Mouse (Mus musculus): ENCODE measurements around the gene Tmem201.
A peak's percentile ranks its signal among the peaks of the same experiment; 100 is the strongest.

Tmem201 gene

GRCm38 (mm10) chr4:149749003-149749662, 11.3 kb upstream of the Tmem201 start:
- peak; percentile 50 for DNase-seq (ENCODE audit: low read depth, low spot score)

GRCm38 (mm10) chr4:149744119-149744518, 6.3 kb upstream of the Tmem201 start:
- DNase-seq (ENCODE audit: low read depth, low spot score): no peak

- DNase-seq (ENCODE audit: low read depth, low spot score): no peak
Measured at GRCm38 (mm10) chr4:149742011-149742530, 4.2 kb upstream of the Tmem201 start.

- no peak for DNase-seq (ENCODE audit: low read depth, low spot score)
Measured at GRCm38 (mm10) chr4:149740301-149740700, 2.5 kb upstream of the Tmem201 start.

GRCm38 (mm10) chr4:149739478-149739877, 1.6 kb upstream of the Tmem201 start:
- no peak for DNase-seq (ENCODE audit: low read depth, low spot score)

GRCm38 (mm10) chr4:149736581-149736980, 1.3 kb downstream of the Tmem201 start:
- peak; percentile 97 for DNase-seq (ENCODE audit: low read depth, low spot score)

- no peak for DNase-seq (ENCODE audit: low read depth, low spot score)
Measured at GRCm38 (mm10) chr4:149735624-149736250, 2.1 kb downstream of the Tmem201 start.

GRCm38 (mm10) chr4:149734730-149735475, 2.9 kb downstream of the Tmem201 start:
- peak; percentile 96 for DNase-seq (ENCODE audit: low read depth, low spot score)

GRCm38 (mm10) chr4:149734246-149734645, 3.6 kb downstream of the Tmem201 start:
- DNase-seq (ENCODE audit: low read depth, low spot score): no peak

GRCm38 (mm10) chr4:149733748-149734147, 4.1 kb downstream of the Tmem201 start:
- peak; percentile 66 for DNase-seq (ENCODE audit: low read depth, low spot score)

GRCm38 (mm10) chr4:149732800-149733199, 5.0 kb downstream of the Tmem201 start:
- peak; percentile 61 for DNase-seq (ENCODE audit: low read depth, low spot score)

- DNase-seq (ENCODE audit: low read depth, low spot score): no peak
Measured at GRCm38 (mm10) chr4:149732313-149732712, 5.5 kb downstream of the Tmem201 start.

- no peak for DNase-seq (ENCODE audit: low read depth, low spot score)
Measured at GRCm38 (mm10) chr4:149730827-149731226, 7.0 kb downstream of the Tmem201 start.

GRCm38 (mm10) chr4:149728810-149729209, 9.0 kb downstream of the Tmem201 start:
- no peak for DNase-seq (ENCODE audit: low read depth, low spot score)

- DNase-seq (ENCODE audit: low read depth, low spot score): no peak
Measured at GRCm38 (mm10) chr4:149727636-149728035, 10.2 kb downstream of the Tmem201 start.

- DNase-seq (ENCODE audit: low read depth, low spot score): peak; percentile 93
Measured at GRCm38 (mm10) chr4:149725661-149726350, 12.0 kb downstream of the Tmem201 start.

GRCm38 (mm10) chr4:149724916-149725470, 12.9 kb downstream of the Tmem201 start:
- no peak for DNase-seq (ENCODE audit: low read depth, low spot score)

- DNase-seq (ENCODE audit: low read depth, low spot score): peak; percentile 89
Measured at GRCm38 (mm10) chr4:149723855-149724731, 13.8 kb downstream of the Tmem201 start.

GRCm38 (mm10) chr4:149723021-149723390, 14.8 kb downstream of the Tmem201 start:
- no peak for DNase-seq (ENCODE audit: low read depth, low spot score)
